Mouse (Mus musculus) stomach, postnatal 0 days (tissue): Measurements from ENCODE around the gene Stox2.

Experiments
- CTCF ChIP-seq: IDR thresholded peaks from 2 replicates; pipeline ENCODE4 v1.5.1; 2016; ENCODE audit warnings: antibody characterized with exemption, low read depth, mild to moderate bottlenecking, moderate library complexity
- EP300 ChIP-seq: optimal IDR thresholded peaks from 2 replicates; pipeline ENCODE3; 2016; ENCODE audit warnings: antibody characterized with exemption

GRCm38 (mm10) chr8:47461650-47462049 is 15.5 kb upstream of the Stox2 start:
- no peak for TF ChIP-seq EP300
- no peak for TF ChIP-seq CTCF
